Mouse (Mus musculus): ENCODE measurements around the gene Suz12. TPM values are rescaled to one million over a fixed set of nuclear protein-coding genes. Genes with fewer than 3 reads are reported as not detected.

Gene Suz12
- polyA plus RNA-seq, 1 experiment = 3.6 TPM

- H3K27ac ChIP-seq (ENCODE audit: insufficient read depth, low read length) = no peak overlapping the region
- DNase-seq (ENCODE audit: low read depth in 1 of 2, low spot score in 2 of 2) = no peak
- H3K4me1 ChIP-seq (ENCODE audit: control insufficient read depth, insufficient read depth, insufficient read length) = no peaks in the 10 kb centered on the region
- TF ChIP-seq CTCF (IDR thresholded peaks at IDR 0.05; ENCODE audit: extremely low read depth, insufficient read depth, insufficient read length, insufficient replicate concordance) = no peak
- TF ChIP-seq POLR2A (IDR thresholded peaks at IDR 0.05; ENCODE audit: low read depth, low read length) = no peak
- peaks cover 21% of the 10 kb centered on the region for H3K36me3 ChIP-seq (ENCODE audit: control insufficient read depth, insufficient read depth, low read length)
- 90% methylated on average over 4 of the region's 4 CpGs for WGBS
- no peak overlapping the region for H3K4me3 ChIP-seq (ENCODE audit: extremely low read depth, insufficient read depth, insufficient read length)
- H3K27me3 ChIP-seq (ENCODE audit: control insufficient read depth, insufficient read depth, low read length) = no peaks in the 10 kb centered on the region
These were observed 28.4 kb downstream of the Suz12 start for GRCm38 (mm10) chr11:80021306-80021705.

- DNase-seq (ENCODE audit: low read depth in 1 of 2, low spot score in 2 of 2) = no peak
- TF ChIP-seq CTCF (IDR thresholded peaks at IDR 0.05; ENCODE audit: extremely low read depth, insufficient read depth, insufficient read length, insufficient replicate concordance) (no peak), POLR2A (IDR thresholded peaks at IDR 0.05; ENCODE audit: low read depth, low read length) (no peak)
- Histone ChIP-seq H3K4me1 (ENCODE audit: control insufficient read depth, insufficient read depth, insufficient read length) (no peaks in the 10 kb centered on the region; the same call in 1 of the 2 replicates), H3K4me3 (ENCODE audit: extremely low read depth, insufficient read depth, insufficient read length) (no peak overlapping the region), H3K27ac (ENCODE audit: insufficient read depth, low read length) (no peak overlapping the region), H3K36me3 (ENCODE audit: control insufficient read depth, insufficient read depth, low read length) (peaks cover 11% of the 10 kb centered on the region), H3K27me3 (ENCODE audit: control insufficient read depth, insufficient read depth, low read length) (no peaks in the 10 kb centered on the region)
- 78% methylated on average over 8 of the region's 8 CpGs for WGBS
These were observed 44.6 kb downstream of the Suz12 start for GRCm38 (mm10) chr11:80037495-80037894.

- peaks cover 11% of the 10 kb centered on the region for H3K36me3 ChIP-seq (ENCODE audit: control insufficient read depth, insufficient read depth, low read length)
- 57% methylated on average over 10 of the region's 10 CpGs for WGBS
- DNase-seq (ENCODE audit: low read depth in 1 of 2, low spot score in 2 of 2) = peak; percentile 18 to 49
These were observed 49.9 kb downstream of the Suz12 start for GRCm38 (mm10) chr11:80042615-80043418.

GRCm38 (mm10) chr11:80043419-80043817 lies 50.5 kb downstream of the Suz12 start:
- no peak for DNase-seq (ENCODE audit: low read depth in 1 of 2, low spot score in 2 of 2)
- no peak for TF ChIP-seq CTCF (IDR thresholded peaks at IDR 0.05; ENCODE audit: extremely low read depth, insufficient read depth, insufficient read length, insufficient replicate concordance)
- no peak overlapping the region for H3K4me3 ChIP-seq (ENCODE audit: extremely low read depth, insufficient read depth, insufficient read length)
- H3K36me3 ChIP-seq (ENCODE audit: control insufficient read depth, insufficient read depth, low read length) = peaks cover 16% of the 10 kb centered on the region
- 78% methylated on average over 8 of the region's 8 CpGs for WGBS
- no peaks in the 10 kb centered on the region for H3K27me3 ChIP-seq (ENCODE audit: control insufficient read depth, insufficient read depth, low read length)
- no peak overlapping the region for H3K27ac ChIP-seq (ENCODE audit: insufficient read depth, low read length)
- H3K4me1 ChIP-seq (ENCODE audit: control insufficient read depth, insufficient read depth, insufficient read length) = no peaks in the 10 kb centered on the region

More at GRCm38 (mm10) chr11:80042615-80043418, 49.9 kb downstream of the Suz12 start:
- Histone ChIP-seq H3K4me3 (ENCODE audit: extremely low read depth, insufficient read depth, insufficient read length) (no peak overlapping the region), H3K4me1 (ENCODE audit: control insufficient read depth, insufficient read depth, insufficient read length) (no peaks in the 10 kb centered on the region), H3K27ac (ENCODE audit: insufficient read depth, low read length) (no peak overlapping the region), H3K27me3 (ENCODE audit: control insufficient read depth, insufficient read depth, low read length) (no peaks in the 10 kb centered on the region)
- TF ChIP-seq POLR2A (IDR thresholded peaks at IDR 0.05; ENCODE audit: low read depth, low read length) = no peak
- peak; percentile 76; the same call in 1 of the 2 replicates for TF ChIP-seq CTCF (IDR thresholded peaks at IDR 0.05; ENCODE audit: extremely low read depth, insufficient read depth, insufficient read length, insufficient replicate concordance)

- peaks cover 34% of the 10 kb centered on the region for H3K36me3 ChIP-seq (ENCODE audit: control insufficient read depth, insufficient read depth, low read length)
- DNase-seq (ENCODE audit: low read depth in 1 of 2, low spot score in 2 of 2) = no peak
- no peak for TF ChIP-seq POLR2A (IDR thresholded peaks at IDR 0.05; ENCODE audit: low read depth, low read length)
- TF ChIP-seq CTCF (IDR thresholded peaks at IDR 0.05; ENCODE audit: extremely low read depth, insufficient read depth, insufficient read length, insufficient replicate concordance) = no peak
- H3K27ac ChIP-seq (ENCODE audit: insufficient read depth, low read length) = no peak overlapping the region
- H3K27me3 ChIP-seq (ENCODE audit: control insufficient read depth, insufficient read depth, low read length) = no peaks in the 10 kb centered on the region
- WGBS = 93% methylated on average over 7 of the region's 7 CpGs
- H3K4me3 ChIP-seq (ENCODE audit: extremely low read depth, insufficient read depth, insufficient read length) = no peak overlapping the region
- no peaks in the 10 kb centered on the region for H3K4me1 ChIP-seq (ENCODE audit: control insufficient read depth, insufficient read depth, insufficient read length)
These were observed 54.0 kb downstream of the Suz12 start for GRCm38 (mm10) chr11:80046856-80047255.

DNA sequence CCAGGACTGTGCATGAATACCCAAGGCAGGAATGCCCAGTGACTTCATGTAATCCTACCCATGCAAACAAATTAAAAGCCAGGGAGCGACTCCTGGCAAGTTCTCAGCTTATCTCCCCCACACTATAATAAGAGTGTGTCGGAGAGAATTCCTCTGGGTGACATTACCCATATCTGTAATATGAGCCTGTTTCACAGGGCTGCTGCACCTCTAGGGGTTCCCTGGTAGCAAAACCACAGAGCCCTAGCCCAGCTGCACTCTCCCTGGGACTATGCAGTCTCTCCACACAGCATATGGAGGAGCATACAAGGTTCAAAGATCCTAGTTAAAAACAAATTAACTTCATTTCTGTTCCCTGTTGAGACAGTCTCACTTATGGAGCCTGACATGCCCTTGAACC lies 57.2 kb downstream of the Suz12 start:
- no peaks in the 10 kb centered on the region for H3K4me1 ChIP-seq (ENCODE audit: control insufficient read depth, insufficient read depth, insufficient read length)
- H3K27ac ChIP-seq (ENCODE audit: insufficient read depth, low read length) = no peak overlapping the region
- H3K27me3 ChIP-seq (ENCODE audit: control insufficient read depth, insufficient read depth, low read length) = no peaks in the 10 kb centered on the region
- H3K36me3 ChIP-seq (ENCODE audit: control insufficient read depth, insufficient read depth, low read length) = peaks cover 58% of the 10 kb centered on the region
- no peak for TF ChIP-seq POLR2A (IDR thresholded peaks at IDR 0.05; ENCODE audit: low read depth, low read length)
- H3K4me3 ChIP-seq (ENCODE audit: extremely low read depth, insufficient read depth, insufficient read length) = no peak overlapping the region
- WGBS = 88% methylated on average over 2 of the region's 2 CpGs
- no peak for DNase-seq (ENCODE audit: low read depth in 1 of 2, low spot score in 2 of 2)

- no peak overlapping the region for H3K4me3 ChIP-seq (ENCODE audit: extremely low read depth, insufficient read depth, insufficient read length)
- H3K27ac ChIP-seq (ENCODE audit: insufficient read depth, low read length) = no peak overlapping the region
- 72% methylated on average over 7 of the region's 7 CpGs for WGBS
- DNase-seq (ENCODE audit: low read depth in 1 of 2, low spot score in 2 of 2) = no peak
- no peaks in the 10 kb centered on the region for H3K4me1 ChIP-seq (ENCODE audit: control insufficient read depth, insufficient read depth, insufficient read length)
- peaks cover 66% of the 10 kb centered on the region for H3K36me3 ChIP-seq (ENCODE audit: control insufficient read depth, insufficient read depth, low read length)
- TF ChIP-seq POLR2A (IDR thresholded peaks at IDR 0.05; ENCODE audit: low read depth, low read length) (no peak), CTCF (IDR thresholded peaks at IDR 0.05; ENCODE audit: extremely low read depth, insufficient read depth, insufficient read length, insufficient replicate concordance) (no peak)
- no peaks in the 10 kb centered on the region for H3K27me3 ChIP-seq (ENCODE audit: control insufficient read depth, insufficient read depth, low read length)
These were observed 59.5 kb downstream of the Suz12 start for GRCm38 (mm10) chr11:80052456-80052855.

Data from spleen, adult 2 months (tissue).